Mouse (Mus musculus) myocyte (in vitro differentiated cells): Measurements from ENCODE around the gene Colgalt2. TPM values are rescaled to one million over a fixed set of nuclear protein-coding genes. Genes with fewer than 3 reads are reported as not detected.

Experiments
- H3K27me3 ChIP-seq: one replicate; pipeline ENCODE4 v1.6.1; 2011; ENCODE audit not compliant: control insufficient read depth, insufficient read depth, insufficient read length
- H3K36me3 ChIP-seq: one replicate; pipeline ENCODE4 v1.6.1; 2011; ENCODE audit not compliant: control insufficient read depth, insufficient read depth
- H3K4me2 ChIP-seq: one replicate; pipeline ENCODE4 v1.6.1; 2011; ENCODE audit warnings: low read depth, control low read depth
- H3K4me3 ChIP-seq: one replicate; pipeline ENCODE4 v1.5.1; 2011; ENCODE audit warnings: mild to moderate bottlenecking, control low read depth, moderate library complexity
- H3K79me2 ChIP-seq: one replicate; pipeline ENCODE4 v1.6.1; 2011; ENCODE audit not compliant: control insufficient read depth, insufficient read depth
- H3ac ChIP-seq: one replicate; pipeline ENCODE4 v1.6.1; 2011; ENCODE audit not compliant: control insufficient read depth, insufficient read length
- CEBPB ChIP-seq: IDR thresholded peaks from 2 replicates; pipeline ENCODE4 v1.6.1; 2011; ENCODE audit warnings: mild to moderate bottlenecking, moderate library complexity; ENCODE audit not compliant: poor library complexity, insufficient read depth, severe bottlenecking
- E2F4 ChIP-seq: IDR thresholded peaks from one replicate; pipeline ENCODE4 v1.6.1; 2011; ENCODE audit warnings: mild to moderate bottlenecking, control low read depth, moderate library complexity; ENCODE audit not compliant: insufficient read depth
- MAX ChIP-seq: IDR thresholded peaks from one replicate; pipeline ENCODE4 v1.6.1; 2011; ENCODE audit warnings: low read depth, mild to moderate bottlenecking, control low read depth
- MYOD1 ChIP-seq, 3 experiments: IDR thresholded peaks; one replicate each; pipeline ENCODE4 v1.6.1; 2011; ENCODE audit warnings: control low read depth in 2 of 3, low read depth in 2 of 3, mild to moderate bottlenecking in 2 of 3, moderate library complexity in 1 of 3; ENCODE audit not compliant: insufficient read length in 2 of 3, control insufficient read depth in 1 of 3
- MYOG ChIP-seq, 3 experiments: IDR thresholded peaks; one replicate each; pipeline ENCODE4 v1.6.1; 2011; ENCODE audit warnings: control low read depth in 2 of 3, low read depth in 2 of 3, mild to moderate bottlenecking in 2 of 3; ENCODE audit not compliant: insufficient read length in 2 of 3, control insufficient read depth in 1 of 3, insufficient read depth in 1 of 3
- POLR2A ChIP-seq: IDR thresholded peaks from one replicate; pipeline ENCODE4 v1.6.1; 2011; ENCODE audit warnings: low read depth, mild to moderate bottlenecking, control low read depth, moderate library complexity; ENCODE audit not compliant: insufficient read length
- POLR2AphosphoS2 ChIP-seq: IDR thresholded peaks from one replicate; pipeline ENCODE4 v1.6.1; 2011; ENCODE audit warnings: low read depth, control low read depth; ENCODE audit not compliant: insufficient read length
- REST ChIP-seq: IDR thresholded peaks from one replicate; pipeline ENCODE4 v1.6.1; 2011; ENCODE audit warnings: mild to moderate bottlenecking, control low read depth, moderate library complexity; ENCODE audit not compliant: insufficient read depth, insufficient read length
- SRF ChIP-seq: IDR thresholded peaks from one replicate; pipeline ENCODE4 v1.6.1; 2011; ENCODE audit warnings: low read depth; ENCODE audit not compliant: control insufficient read depth, insufficient read length
- TCF12 ChIP-seq: IDR thresholded peaks from one replicate; pipeline ENCODE4 v1.6.1; 2011; ENCODE audit warnings: mild to moderate bottlenecking, control low read depth; ENCODE audit not compliant: poor library complexity, insufficient read depth, severe bottlenecking
- TCF3 ChIP-seq: IDR thresholded peaks from one replicate; pipeline ENCODE4 v1.6.1; 2011; ENCODE audit warnings: low read depth, control low read depth; ENCODE audit not compliant: insufficient read length
- USF1 ChIP-seq: IDR thresholded peaks from one replicate; pipeline ENCODE4 v1.6.1; 2011; ENCODE audit warnings: low read depth, mild to moderate bottlenecking, control low read depth, moderate library complexity
- polyA plus RNA-seq: library from polyadenylated mRNA; unstranded; fragments of >200 nt; fragmentation: generic; extraction: Trizol; gene quantifications from one replicate; pipeline ENCODE4 v1.2.1, GENCODE M21; 2012; ENCODE audit warnings: missing spikeins

Gene Colgalt2
- polyA plus RNA-seq, 1 experiment: not detected

DNA sequence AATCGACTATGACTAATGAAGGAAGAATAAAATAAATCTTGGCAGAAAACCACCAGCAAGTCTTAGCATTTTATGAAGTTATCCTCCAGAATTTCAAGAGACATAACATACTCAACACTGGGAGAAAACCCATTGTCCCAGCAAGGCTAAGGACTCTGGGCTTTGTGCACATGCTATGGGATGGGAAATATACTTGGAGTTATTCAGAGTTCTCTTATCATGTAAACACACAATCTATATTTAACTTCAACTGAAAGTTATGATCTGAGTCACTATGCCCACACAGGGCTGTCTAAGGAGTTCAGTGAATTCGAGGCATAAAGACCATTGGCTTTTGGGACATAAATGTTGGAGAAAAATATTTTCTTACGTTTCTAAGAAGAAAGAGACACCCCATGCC lies 151.3 kb downstream of the Colgalt2 start:
- Histone ChIP-seq H3K4me2 (no peak overlapping the region), H3K36me3 (no peaks in the 10 kb centered on the region), H3ac (no peak overlapping the region), H3K27me3 (no peaks in the 10 kb centered on the region), H3K79me2 (no peaks in the 10 kb centered on the region), H3K4me3 (no peak overlapping the region)
- TF ChIP-seq MYOD1 (IDR thresholded peaks at IDR 0.05; ENCODE audit: control insufficient read depth in 1 of 3, insufficient read length in 2 of 3, low read depth in 2 of 3) (no peak), TCF3 (no peak), TCF12 (no peak), MAX (no peak), REST (no peak), E2F4 (no peak), SRF (no peak), CEBPB (no peak), USF1 (no peak), POLR2A (no peak)

DNA sequence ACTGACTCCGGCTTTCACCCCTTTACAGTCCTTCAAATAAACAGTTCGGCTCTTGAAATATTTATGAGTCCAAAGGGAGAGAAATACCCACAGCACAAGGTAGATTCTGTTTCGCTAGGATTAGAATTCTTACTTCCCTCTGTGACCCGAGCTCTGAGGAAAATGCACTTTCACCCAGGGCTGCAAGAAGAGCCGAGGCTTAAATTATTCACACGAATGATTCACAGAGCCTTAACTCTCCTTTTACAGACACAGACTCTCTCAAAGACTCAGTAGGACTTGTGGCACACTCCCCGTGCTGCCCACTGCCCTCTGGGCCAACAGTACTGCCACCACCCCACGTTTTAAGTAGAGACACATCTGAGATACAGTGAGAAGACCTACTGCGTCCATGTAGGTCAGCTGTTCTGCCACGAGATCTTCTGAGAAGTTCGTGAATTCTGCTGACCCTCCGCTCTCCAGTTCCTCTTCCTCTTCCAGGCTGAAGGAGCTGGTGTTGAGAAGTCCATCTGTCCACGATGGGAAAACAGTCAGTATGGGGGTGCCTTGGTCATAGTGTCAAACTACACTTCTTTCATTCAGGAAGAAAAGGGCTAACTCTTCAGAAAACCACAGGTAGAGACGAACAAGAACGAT lies 154.4 kb downstream of the Colgalt2 start:
- Histone ChIP-seq H3ac (no peak overlapping the region), H3K27me3 (no peaks in the 10 kb centered on the region), H3K4me2 (no peak overlapping the region), H3K36me3 (no peaks in the 10 kb centered on the region), H3K79me2 (no peaks in the 10 kb centered on the region), H3K4me3 (no peak overlapping the region)
- TF ChIP-seq REST (no peak), SRF (no peak), MYOG (IDR thresholded peaks at IDR 0.05; ENCODE audit: control insufficient read depth in 1 of 3, insufficient read depth in 1 of 3, insufficient read length in 2 of 3, low read depth in 2 of 3) (no peak), E2F4 (no peak), CEBPB (no peak), POLR2A (no peak), POLR2AphosphoS2 (no peak), TCF3 (no peak), MAX (no peak), USF1 (no peak), MYOD1 (IDR thresholded peaks at IDR 0.05; ENCODE audit: control insufficient read depth in 1 of 3, insufficient read length in 2 of 3, low read depth in 2 of 3) (no peak)

DNA sequence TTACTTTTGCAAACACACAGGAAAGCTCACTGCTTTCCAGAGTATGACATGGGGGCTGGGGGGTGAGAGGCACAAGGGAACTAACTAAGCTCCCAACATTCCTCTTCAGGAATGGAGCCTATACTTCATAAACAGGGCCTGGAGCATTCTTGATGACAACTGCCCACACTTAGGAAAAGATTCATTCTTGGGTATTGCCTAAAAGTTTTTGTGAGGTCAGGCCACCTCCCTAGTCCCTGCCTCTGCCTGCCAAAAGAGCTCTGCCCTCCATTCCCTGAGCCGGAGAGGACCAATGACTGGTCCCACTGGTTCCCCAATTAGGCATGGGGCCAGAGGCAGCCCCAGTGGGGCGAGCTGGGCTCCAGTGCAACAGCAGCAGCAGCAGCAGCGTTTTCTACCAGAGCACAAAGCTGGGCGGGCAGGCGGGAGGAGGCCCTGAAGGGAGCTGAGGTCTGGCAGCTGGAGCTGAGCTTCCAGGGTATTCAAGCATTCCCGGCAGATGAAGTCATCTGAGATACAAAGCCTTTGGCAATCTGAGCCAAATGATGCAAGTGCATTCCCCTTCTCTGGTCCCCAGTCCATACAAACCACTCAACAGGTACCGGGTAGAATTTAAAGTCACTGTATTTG lies 156.4 kb downstream of the Colgalt2 start:
- H3K4me3 ChIP-seq: no peak overlapping the region
- TF ChIP-seq TCF3: no peak
- TF ChIP-seq MYOD1 (IDR thresholded peaks at IDR 0.05; ENCODE audit: control insufficient read depth in 1 of 3, insufficient read length in 2 of 3, low read depth in 2 of 3): peak in 2 of 3 experiments; percentile 64 to 80
- TF ChIP-seq SRF: peak; percentile 19
- TF ChIP-seq MYOG (IDR thresholded peaks at IDR 0.05; ENCODE audit: control insufficient read depth in 1 of 3, insufficient read depth in 1 of 3, insufficient read length in 2 of 3, low read depth in 2 of 3): peak in 2 of 3 experiments; percentile 51 to 83
- TF ChIP-seq CEBPB: peak; percentile 85
- H3K36me3 ChIP-seq: no peaks in the 10 kb centered on the region
- no peaks in the 10 kb centered on the region for H3K79me2 ChIP-seq
- no peaks in the 10 kb centered on the region for H3K27me3 ChIP-seq
- H3ac ChIP-seq: no peak overlapping the region
- H3K4me2 ChIP-seq: peak overlapping the region; percentile 70

DNA sequence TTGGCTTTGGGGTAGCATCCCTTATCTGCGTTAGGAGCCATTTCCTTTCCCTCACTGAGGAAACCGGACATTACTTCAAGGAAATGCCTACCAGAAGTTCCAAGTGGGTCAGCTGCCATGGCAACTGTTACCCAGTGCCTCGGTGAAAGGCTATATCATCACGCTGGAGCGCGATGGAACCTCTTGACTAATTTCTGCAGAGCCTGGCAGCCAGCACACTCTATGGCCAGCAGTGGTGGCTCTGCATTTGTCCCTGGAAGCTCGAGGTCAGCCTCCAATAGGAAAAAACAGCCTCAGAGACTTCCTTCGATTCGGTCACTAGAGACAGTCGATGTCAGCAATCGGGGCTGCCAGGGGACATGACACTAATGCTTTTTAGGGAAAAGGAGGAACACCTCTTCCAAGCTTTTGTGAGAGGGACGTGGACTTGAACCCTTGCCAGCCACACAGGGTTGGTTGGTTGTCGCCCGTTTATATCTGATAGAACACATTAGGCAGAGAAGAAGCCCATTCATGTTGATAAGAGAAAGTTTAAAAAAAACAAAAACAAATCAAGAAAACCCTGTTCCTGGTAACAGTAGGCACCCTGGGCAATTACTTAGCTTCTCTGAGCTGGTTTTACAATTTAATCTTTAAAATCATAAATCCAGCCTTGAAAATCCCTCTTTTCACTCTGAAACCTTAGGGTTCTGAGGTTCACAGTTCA lies 157.1 kb downstream of the Colgalt2 start:
- TF ChIP-seq MYOD1 (IDR thresholded peaks at IDR 0.05; ENCODE audit: control insufficient read depth in 1 of 3, insufficient read length in 2 of 3, low read depth in 2 of 3) (no peak), REST (no peak)
- H3K4me2 ChIP-seq: peak overlapping the region; percentile 70

More for the DNA sequence above, 157.1 kb downstream of the Colgalt2 start:
- Histone ChIP-seq H3ac (no peak overlapping the region), H3K79me2 (no peaks in the 10 kb centered on the region), H3K36me3 (no peaks in the 10 kb centered on the region), H3K4me3 (no peak overlapping the region), H3K27me3 (no peaks in the 10 kb centered on the region)

Other genes starting within 250 kb of the Colgalt2 start
- gene Tsen15, start 13.1 kb upstream of the Colgalt2 start, polyA plus RNA-seq: 26.4 TPM